Mouse (Mus musculus): ENCODE measurements at regions not wholly inside any gene's neighbourhood (a gene's known extent, or its start where the extent isn't known, plus 50 kb on each side); places are given as distances from the start of the nearest gene placed in this dataset.

- 87% methylated on average over 6 of the region's 6 CpGs for WGBS
- H3K27ac ChIP-seq (ENCODE audit: low read depth, low read length): no peak overlapping the region
- H3K27me3 ChIP-seq (replicated peaks; ENCODE audit: control insufficient read depth, insufficient read depth, low read length): no peaks in the 10 kb centered on the region
- no peak for DNase-seq (ENCODE audit: low spot score)
- ATAC-seq: no peak
- no peak overlapping the region for H3K4me2 ChIP-seq (ENCODE audit: low read length)
- no peak overlapping the region for H3K9ac ChIP-seq (ENCODE audit: low read length)
- H3K4me3 ChIP-seq (ENCODE audit: low read depth, low read length): no peak overlapping the region
- H3K9me3 ChIP-seq (replicated peaks; ENCODE audit: control insufficient read depth, low read length): no peaks in the 10 kb centered on the region
- H3K4me1 ChIP-seq (ENCODE audit: control insufficient read depth, insufficient read depth, low read length): no peaks in the 10 kb centered on the region
- H3K36me3 ChIP-seq (ENCODE audit: control insufficient read depth, insufficient read depth, low read length): no peaks in the 10 kb centered on the region
Observed at GRCm38 (mm10) chr14:99383170-99383569, 84.7 kb downstream of the Klf5 start.

- 92% methylated on average over 6 of the region's 6 CpGs for WGBS
- Histone ChIP-seq H3K4me1 (ENCODE audit: control insufficient read depth, insufficient read depth, low read length) (no peaks in the 10 kb centered on the region), H3K4me3 (ENCODE audit: low read depth, low read length) (no peak overlapping the region), H3K9ac (ENCODE audit: low read length) (no peak overlapping the region), H3K4me2 (ENCODE audit: low read length) (no peak overlapping the region), H3K27me3 (replicated peaks; ENCODE audit: control insufficient read depth, insufficient read depth, low read length) (no peaks in the 10 kb centered on the region), H3K9me3 (replicated peaks; ENCODE audit: control insufficient read depth, low read length) (no peaks in the 10 kb centered on the region), H3K36me3 (ENCODE audit: control insufficient read depth, insufficient read depth, low read length) (no peaks in the 10 kb centered on the region), H3K27ac (ENCODE audit: low read depth, low read length) (no peak overlapping the region)
- ATAC-seq (no peak), DNase-seq (ENCODE audit: low spot score) (no peak)
Observed at GRCm38 (mm10) chr14:99387581-99387980, 89.1 kb downstream of the Klf5 start.

- H3K4me2 ChIP-seq (ENCODE audit: low read length): no peak overlapping the region
- H3K9ac ChIP-seq (ENCODE audit: low read length): no peak overlapping the region
- H3K4me1 ChIP-seq (ENCODE audit: control insufficient read depth, insufficient read depth, low read length): no peaks in the 10 kb centered on the region
- H3K36me3 ChIP-seq (ENCODE audit: control insufficient read depth, insufficient read depth, low read length): no peaks in the 10 kb centered on the region
- no peaks in the 10 kb centered on the region for H3K9me3 ChIP-seq (replicated peaks; ENCODE audit: control insufficient read depth, low read length)
- ATAC-seq (no peak), DNase-seq (ENCODE audit: low spot score) (no peak)
- 84% methylated on average over 5 of the region's 5 CpGs for WGBS
- no peak overlapping the region for H3K4me3 ChIP-seq (ENCODE audit: low read depth, low read length)
- no peaks in the 10 kb centered on the region for H3K27me3 ChIP-seq (replicated peaks; ENCODE audit: control insufficient read depth, insufficient read depth, low read length)
- no peak overlapping the region for H3K27ac ChIP-seq (ENCODE audit: low read depth, low read length)
Observed at GRCm38 (mm10) chr14:99389306-99389705, 90.8 kb downstream of the Klf5 start.

GRCm38 (mm10) chr14:99391700-99392099, 93.2 kb downstream of the Klf5 start:
- H3K27ac ChIP-seq (ENCODE audit: low read depth, low read length): no peak overlapping the region
- H3K9ac ChIP-seq (ENCODE audit: low read length): no peak overlapping the region
- H3K4me2 ChIP-seq (ENCODE audit: low read length): no peak overlapping the region
- 96% methylated on average over 7 of the region's 7 CpGs for WGBS
- no peak for DNase-seq (ENCODE audit: low spot score)
- H3K9me3 ChIP-seq (replicated peaks; ENCODE audit: control insufficient read depth, low read length): no peaks in the 10 kb centered on the region
- no peaks in the 10 kb centered on the region for H3K4me1 ChIP-seq (ENCODE audit: control insufficient read depth, insufficient read depth, low read length)
- no peak for ATAC-seq
- no peak overlapping the region for H3K4me3 ChIP-seq (ENCODE audit: low read depth, low read length)
- H3K27me3 ChIP-seq (replicated peaks; ENCODE audit: control insufficient read depth, insufficient read depth, low read length): no peaks in the 10 kb centered on the region
- H3K36me3 ChIP-seq (ENCODE audit: control insufficient read depth, insufficient read depth, low read length): no peaks in the 10 kb centered on the region

- Histone ChIP-seq H3K9me3 (replicated peaks; ENCODE audit: control insufficient read depth, low read length) (no peaks in the 10 kb centered on the region), H3K4me3 (ENCODE audit: low read depth, low read length) (no peak overlapping the region), H3K27ac (ENCODE audit: low read depth, low read length) (no peak overlapping the region), H3K4me2 (ENCODE audit: low read length) (no peak overlapping the region), H3K4me1 (ENCODE audit: control insufficient read depth, insufficient read depth, low read length) (no peaks in the 10 kb centered on the region), H3K9ac (ENCODE audit: low read length) (no peak overlapping the region), H3K36me3 (ENCODE audit: control insufficient read depth, insufficient read depth, low read length) (no peaks in the 10 kb centered on the region), H3K27me3 (replicated peaks; ENCODE audit: control insufficient read depth, insufficient read depth, low read length) (no peaks in the 10 kb centered on the region)
- ATAC-seq (no peak), DNase-seq (ENCODE audit: low spot score) (no peak)
- 80% methylated on average over 2 of the region's 2 CpGs for WGBS
Observed at GRCm38 (mm10) chr14:99392813-99393212, 94.3 kb downstream of the Klf5 start.

GRCm38 (mm10) chr14:99393611-99394010, 95.1 kb downstream of the Klf5 start:
- no peak for ATAC-seq
- H3K4me2 ChIP-seq (ENCODE audit: low read length): no peak overlapping the region
- H3K4me3 ChIP-seq (ENCODE audit: low read depth, low read length): no peak overlapping the region
- WGBS: 93% methylated on average over 8 of the region's 8 CpGs
- no peak overlapping the region for H3K9ac ChIP-seq (ENCODE audit: low read length)
- DNase-seq (ENCODE audit: low spot score): no peak
- no peak overlapping the region for H3K27ac ChIP-seq (ENCODE audit: low read depth, low read length)
- H3K36me3 ChIP-seq (ENCODE audit: control insufficient read depth, insufficient read depth, low read length): no peaks in the 10 kb centered on the region
- no peaks in the 10 kb centered on the region for H3K27me3 ChIP-seq (replicated peaks; ENCODE audit: control insufficient read depth, insufficient read depth, low read length)
- H3K9me3 ChIP-seq (replicated peaks; ENCODE audit: control insufficient read depth, low read length): no peaks in the 10 kb centered on the region
- no peaks in the 10 kb centered on the region for H3K4me1 ChIP-seq (ENCODE audit: control insufficient read depth, insufficient read depth, low read length)

GRCm38 (mm10) chr14:99403155-99403726, 104.8 kb downstream of the Klf5 start:
- Histone ChIP-seq H3K27ac (ENCODE audit: low read depth, low read length) (no peak overlapping the region), H3K4me2 (ENCODE audit: low read length) (no peak overlapping the region), H3K9me3 (replicated peaks; ENCODE audit: control insufficient read depth, low read length) (no peaks in the 10 kb centered on the region), H3K4me1 (ENCODE audit: control insufficient read depth, insufficient read depth, low read length) (no peaks in the 10 kb centered on the region), H3K9ac (ENCODE audit: low read length) (no peak overlapping the region), H3K27me3 (replicated peaks; ENCODE audit: control insufficient read depth, insufficient read depth, low read length) (no peaks in the 10 kb centered on the region), H3K36me3 (ENCODE audit: control insufficient read depth, insufficient read depth, low read length) (no peaks in the 10 kb centered on the region), H3K4me3 (ENCODE audit: low read depth, low read length) (no peak overlapping the region)
- DNase-seq (ENCODE audit: low spot score) (no peak), ATAC-seq (no peak)
- WGBS: 87% methylated on average over 6 of the region's 6 CpGs

- Histone ChIP-seq H3K9ac (ENCODE audit: low read length) (no peak overlapping the region), H3K4me3 (ENCODE audit: low read depth, low read length) (no peak overlapping the region), H3K9me3 (replicated peaks; ENCODE audit: control insufficient read depth, low read length) (no peaks in the 10 kb centered on the region), H3K36me3 (ENCODE audit: control insufficient read depth, insufficient read depth, low read length) (no peaks in the 10 kb centered on the region), H3K4me2 (ENCODE audit: low read length) (no peak overlapping the region), H3K27me3 (replicated peaks; ENCODE audit: control insufficient read depth, insufficient read depth, low read length) (no peaks in the 10 kb centered on the region), H3K27ac (ENCODE audit: low read depth, low read length) (no peak overlapping the region), H3K4me1 (ENCODE audit: control insufficient read depth, insufficient read depth, low read length) (no peaks in the 10 kb centered on the region)
- ATAC-seq (no peak), DNase-seq (ENCODE audit: low spot score) (no peak)
- WGBS: 77% methylated on average over 5 of the region's 5 CpGs
Observed at GRCm38 (mm10) chr14:99405228-99405627, 106.7 kb downstream of the Klf5 start.

- no peak for DNase-seq (ENCODE audit: low spot score)
- H3K4me2 ChIP-seq (ENCODE audit: low read length): no peak overlapping the region
- no peaks in the 10 kb centered on the region for H3K4me1 ChIP-seq (ENCODE audit: control insufficient read depth, insufficient read depth, low read length)
- no peak overlapping the region for H3K9ac ChIP-seq (ENCODE audit: low read length)
- H3K36me3 ChIP-seq (ENCODE audit: control insufficient read depth, insufficient read depth, low read length): no peaks in the 10 kb centered on the region
- no peaks in the 10 kb centered on the region for H3K27me3 ChIP-seq (replicated peaks; ENCODE audit: control insufficient read depth, insufficient read depth, low read length)
- ATAC-seq: no peak
- 89% methylated on average over 5 of the region's 5 CpGs for WGBS
- H3K9me3 ChIP-seq (replicated peaks; ENCODE audit: control insufficient read depth, low read length): no peaks in the 10 kb centered on the region
- H3K4me3 ChIP-seq (ENCODE audit: low read depth, low read length): no peak overlapping the region
- no peak overlapping the region for H3K27ac ChIP-seq (ENCODE audit: low read depth, low read length)
Observed at GRCm38 (mm10) chr14:99411835-99412234, 113.3 kb downstream of the Klf5 start.

All from forebrain, embryonic 14.5 days (tissue).